Mouse (Mus musculus) cerebellum, adult 2 months (tissue): ENCODE measurements around the gene Pla2g10. TPM values are rescaled to one million over a fixed set of nuclear protein-coding genes. Genes with fewer than 3 reads are reported as not detected.
"Not testable (repeated sequence)": the region's sequence is repeated elsewhere in the genome, so short reads cannot be mapped to it uniquely, and the experiment has no call there.

Experiments
- DNase-seq, 2 experiments: peaks; one replicate each; pipeline ENCODE4 v3.0.0; 2021
- H3K27ac ChIP-seq: fragments of 200-500 bp; 2 replicates; pipeline ENCODE4 v1.5.1; 2012; ENCODE audit warnings: low read length, control low read depth, inconsistent platforms; ENCODE audit not compliant: insufficient read depth
- H3K27me3 ChIP-seq: fragments of 200-500 bp; 2 replicates; pipeline ENCODE4 v1.6.1; 2012; ENCODE audit warnings: inconsistent platforms, mild to moderate bottlenecking, low read length, moderate library complexity; ENCODE audit not compliant: control insufficient read depth, insufficient read depth
- H3K4me1 ChIP-seq: fragments of 200-500 bp; 2 replicates; pipeline ENCODE4 v1.6.1; 2011; ENCODE audit warnings: low read length; ENCODE audit not compliant: control insufficient read depth, insufficient read depth
- H3K4me3 ChIP-seq: fragments of 200-500 bp; replicated peaks from 2 replicates; pipeline ENCODE3; 2011; ENCODE audit warnings: mild to moderate bottlenecking, low read depth, low read length, control low read depth; ENCODE audit not compliant: insufficient read depth
- CTCF ChIP-seq: fragments of 200-500 bp; IDR thresholded peaks from 2 replicates; pipeline ENCODE4 v1.5.1; 2011; ENCODE audit warnings: low read depth, mild to moderate bottlenecking, control low read depth, low read length, moderate library complexity, borderline replicate concordance; ENCODE audit not compliant: insufficient read depth
- POLR2A ChIP-seq: fragments of 200-500 bp; IDR thresholded peaks from 2 replicates; pipeline ENCODE4 v1.6.1; 2011; ENCODE audit warnings: low read length, control low read depth, borderline replicate concordance; ENCODE audit not compliant: insufficient read depth
- WGBS: fragments of 180-500 bp; shearing (Covaris S2); methylation state at CpG from one replicate; pipeline ENCODE4 v1.1.7; 2018; 5-methylcytosine and 5-hydroxymethylcytosine counted together
- polyA plus RNA-seq: library from polyadenylated mRNA; depleted of rRNA; stranded (reverse); fragments of >200 nt; gene quantifications from 2 replicates; pipeline ENCODE4 v1.2.3, GENCODE M21; 2012

Pla2g10 gene
- polyA plus RNA-seq, 1 experiment, result not detected

DNA sequence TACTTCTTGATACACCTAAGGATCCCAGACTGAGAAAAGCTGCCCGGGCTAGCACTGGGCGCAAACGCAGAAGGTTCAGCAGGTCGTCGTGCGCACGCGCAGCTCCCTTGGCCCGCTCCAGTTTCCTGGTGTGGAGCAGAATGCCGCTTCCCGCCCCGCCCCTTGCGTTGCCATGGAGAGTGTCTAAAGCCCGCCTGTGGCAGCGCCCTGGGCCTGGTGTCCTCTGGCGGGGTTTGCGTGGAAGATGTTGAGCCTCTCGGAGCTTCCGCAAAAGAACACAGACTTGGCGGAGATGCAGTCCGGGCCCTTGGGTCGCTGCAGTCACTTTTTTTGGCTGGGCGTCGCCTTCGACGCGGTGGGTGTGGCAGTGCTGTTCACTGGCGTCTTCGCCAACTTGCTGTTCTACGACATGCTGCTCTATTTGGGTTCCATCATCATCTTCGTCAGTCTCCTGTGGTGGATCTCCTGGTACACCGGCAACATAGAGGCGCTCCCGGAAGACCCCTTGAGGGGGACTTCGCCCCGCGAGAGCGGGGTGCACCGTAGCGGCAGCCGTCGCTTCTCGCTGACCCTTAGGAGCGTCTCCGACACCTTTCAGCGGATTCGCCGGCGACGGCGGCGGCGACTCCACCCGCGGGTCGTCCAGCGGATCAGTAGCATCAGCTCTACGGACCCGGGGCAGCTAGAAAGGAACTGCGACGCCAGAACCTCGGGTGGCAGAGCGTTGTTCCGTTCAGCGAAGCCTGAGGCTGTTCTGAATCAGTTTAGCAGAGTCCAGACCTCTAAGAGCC is 23.8 kb upstream of the Pla2g10 start:
- peak overlapping the region; percentile 76 for H3K4me3 ChIP-seq
- peak; percentile 42; the same call in 1 of the 2 replicates for TF ChIP-seq POLR2A
- no peak for TF ChIP-seq CTCF
- H3K4me1 ChIP-seq, result no peaks in the 10 kb centered on the region
- no peaks in the 10 kb centered on the region for H3K27me3 ChIP-seq
- no peak overlapping the region for H3K27ac ChIP-seq
- WGBS, result under 1% methylated on average over 65 of the region's 65 CpGs
- peak; percentile 93 to 94 for DNase-seq

DNA sequence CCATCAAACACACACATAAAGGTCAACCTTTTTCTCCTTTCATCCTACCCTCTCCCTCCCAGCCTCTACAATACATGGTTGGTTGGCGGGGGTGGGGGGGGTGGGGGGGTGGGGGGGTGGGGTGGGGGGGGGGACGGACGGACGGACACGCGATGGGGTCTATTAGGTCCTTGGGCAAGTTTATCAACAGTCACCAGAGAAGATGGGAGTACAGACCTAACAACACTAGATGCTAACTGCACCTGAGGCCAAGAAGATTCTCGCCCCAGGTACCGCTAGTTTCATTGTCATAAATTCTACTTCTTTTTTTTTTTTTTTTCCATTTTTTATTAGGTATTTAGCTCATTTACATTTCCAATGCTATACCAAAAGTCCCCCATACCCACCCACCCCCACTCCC is 23.2 kb upstream of the Pla2g10 start:
- H3K4me3 ChIP-seq, result peak overlapping the region; percentile 76
- no peak overlapping the region for H3K27ac ChIP-seq
- no peaks in the 10 kb centered on the region for H3K4me1 ChIP-seq
- no peak for DNase-seq
- WGBS, result 24% methylated on average over 8 of the region's 8 CpGs
- no peaks in the 10 kb centered on the region for H3K27me3 ChIP-seq
- TF ChIP-seq CTCF (no peak), POLR2A (no peak)

DNA sequence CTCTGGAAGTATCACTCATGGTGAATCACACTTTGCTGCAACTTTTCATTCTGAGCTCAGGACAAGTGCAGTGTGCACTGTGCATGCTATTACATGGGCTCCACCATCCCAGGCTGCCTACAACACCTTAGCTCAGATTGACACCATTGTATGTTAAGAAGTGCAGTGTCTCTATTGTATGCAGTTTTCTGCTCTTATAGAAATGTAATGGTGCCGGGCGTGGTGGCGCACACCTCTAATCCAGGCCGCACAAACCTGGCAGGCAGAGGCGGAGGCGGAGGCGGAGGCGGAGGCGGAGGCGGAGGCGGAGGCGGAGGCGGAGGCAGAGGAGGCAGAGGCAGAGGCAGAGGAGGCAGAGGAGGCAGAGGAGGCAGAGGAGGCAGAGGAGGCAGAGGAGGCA is 19.8 kb upstream of the Pla2g10 start:
- WGBS, result 94% methylated on average over 13 of the region's 13 CpGs
- no peak for DNase-seq
- no peaks in the 10 kb centered on the region; the same call in 1 of the 2 replicates for H3K27me3 ChIP-seq
- no peak for TF ChIP-seq POLR2A
- no peak for TF ChIP-seq CTCF
- no peak overlapping the region for H3K4me3 ChIP-seq
- H3K27ac ChIP-seq, result no peak overlapping the region
- no peaks in the 10 kb centered on the region for H3K4me1 ChIP-seq

DNA sequence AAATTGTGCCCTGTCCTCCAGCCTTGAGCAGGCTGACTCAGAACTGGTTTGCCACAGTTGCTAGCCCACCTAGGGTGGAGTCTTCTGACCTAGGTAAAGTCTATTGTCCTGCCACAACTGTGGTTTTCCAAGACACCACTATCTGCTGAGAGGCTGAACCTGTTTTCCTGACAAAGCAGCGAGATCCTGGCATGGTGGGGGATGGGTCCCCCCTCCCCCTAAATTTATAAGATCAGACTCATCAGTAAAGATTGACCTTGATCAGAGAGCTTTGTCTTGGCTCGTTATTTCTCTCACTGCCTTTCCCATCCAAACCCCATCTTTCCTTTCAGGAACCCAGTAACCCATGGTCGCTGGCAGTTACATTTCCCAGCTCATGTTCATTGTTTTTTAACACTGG is 19.2 kb upstream of the Pla2g10 start:
- WGBS, result 54% methylated on average over 3 of the region's 3 CpGs
- no peak for DNase-seq
- TF ChIP-seq CTCF, result no peak
- no peak for TF ChIP-seq POLR2A
- H3K27ac ChIP-seq, result no peak overlapping the region
- no peak overlapping the region for H3K4me3 ChIP-seq
- no peaks in the 10 kb centered on the region for H3K4me1 ChIP-seq
- no peaks in the 10 kb centered on the region; the same call in 1 of the 2 replicates for H3K27me3 ChIP-seq

DNA sequence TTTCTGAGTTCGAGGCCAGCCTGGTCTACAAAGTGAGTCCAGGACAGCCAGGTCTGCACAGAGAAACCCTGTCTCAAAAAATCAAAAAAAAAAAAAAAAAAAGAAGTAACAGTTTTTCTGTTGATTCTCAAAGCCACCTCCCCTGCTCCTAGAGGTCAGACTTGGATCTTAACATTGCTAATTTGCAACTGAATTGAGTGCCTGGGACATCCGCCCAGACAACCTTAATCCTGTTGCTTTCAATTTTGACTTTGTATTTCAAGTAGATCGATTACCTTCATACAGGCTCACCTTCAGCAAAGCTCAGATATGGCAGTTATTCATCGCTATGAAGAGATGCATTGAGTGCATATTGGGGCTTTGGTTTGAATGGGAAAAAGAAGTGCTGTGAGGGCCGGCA is 18.5 kb upstream of the Pla2g10 start:
- Histone ChIP-seq H3K27me3 (no peaks in the 10 kb centered on the region; the same call in 1 of the 2 replicates), H3K4me1 (no peaks in the 10 kb centered on the region), H3K4me3 (no peak overlapping the region), H3K27ac (no peak overlapping the region)
- 55% methylated on average over 5 of the region's 5 CpGs for WGBS
- DNase-seq, result no peak
- no peak for TF ChIP-seq CTCF
- TF ChIP-seq POLR2A, result no peak

DNA sequence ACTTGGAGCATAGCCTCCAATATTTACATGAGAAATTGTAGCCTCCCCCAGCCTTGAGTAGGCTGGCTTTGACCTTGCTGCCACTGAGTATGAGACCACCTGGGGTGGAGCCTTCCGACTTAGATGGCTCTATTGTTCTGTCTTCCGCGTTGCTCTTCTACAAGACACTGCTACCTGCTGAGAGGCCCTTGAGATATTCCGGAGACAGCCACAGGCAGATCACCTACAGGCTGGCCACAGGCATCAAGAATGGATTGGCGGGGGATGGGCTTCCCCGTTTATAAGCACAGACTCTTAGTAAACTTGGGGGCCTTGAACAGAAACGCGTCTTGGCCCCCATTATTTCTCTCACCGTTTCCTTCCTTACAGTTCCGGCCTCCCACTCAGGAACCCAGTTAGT is 18.0 kb upstream of the Pla2g10 start:
- WGBS, result 15% methylated on average over 10 of the region's 10 CpGs
- DNase-seq, H3K27ac ChIP-seq, H3K27me3 ChIP-seq, H3K4me3 ChIP-seq, H3K4me1 ChIP-seq: not testable (repeated sequence)

DNA sequence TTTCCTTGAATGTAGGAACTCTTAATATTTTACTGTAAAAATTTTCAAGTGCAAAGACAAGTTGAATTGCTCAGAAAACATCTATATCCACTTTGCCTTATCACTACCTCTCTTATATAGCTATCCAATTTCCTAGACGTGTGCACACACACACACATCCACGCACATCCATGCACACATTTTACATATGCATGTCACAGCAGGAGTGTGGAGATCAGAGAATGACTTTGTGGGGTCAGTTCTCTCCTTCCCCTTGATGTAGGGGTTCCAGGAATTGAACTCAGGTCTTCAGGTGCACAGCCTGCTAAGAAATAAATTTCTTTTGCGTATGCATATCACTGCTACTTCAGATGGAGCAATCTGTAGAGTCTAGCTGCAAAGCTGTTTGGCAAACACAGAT is 17.3 kb upstream of the Pla2g10 start:
- no peak overlapping the region for H3K27ac ChIP-seq
- 38% methylated on average over 3 of the region's 3 CpGs for WGBS
- no peaks in the 10 kb centered on the region; the same call in 1 of the 2 replicates for H3K27me3 ChIP-seq
- DNase-seq, result no peak
- TF ChIP-seq CTCF (no peak), POLR2A (no peak)
- no peaks in the 10 kb centered on the region for H3K4me1 ChIP-seq
- no peak overlapping the region for H3K4me3 ChIP-seq

DNA sequence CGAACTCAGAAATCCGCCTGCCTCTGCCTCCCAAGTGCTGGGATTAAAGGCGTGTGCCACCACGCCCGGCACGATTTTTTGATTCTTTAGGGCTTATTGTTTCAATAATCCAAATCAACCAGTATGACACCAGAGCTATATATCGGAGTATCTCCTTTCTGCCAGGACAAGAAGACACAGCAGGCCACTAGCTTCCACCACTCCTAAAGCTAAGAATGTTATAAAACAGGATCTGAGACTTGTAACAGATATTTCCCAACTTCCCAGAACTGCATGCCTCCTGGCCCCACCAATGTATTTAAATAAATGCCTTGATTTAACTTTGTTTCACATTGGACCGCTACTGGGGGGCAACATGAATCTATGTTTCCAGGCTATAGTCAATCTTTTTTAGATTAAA is 16.9 kb upstream of the Pla2g10 start:
- Histone ChIP-seq H3K4me1 (no peaks in the 10 kb centered on the region), H3K4me3 (no peak overlapping the region), H3K27me3 (no peaks in the 10 kb centered on the region; the same call in 1 of the 2 replicates), H3K27ac (no peak overlapping the region)
- no peak for TF ChIP-seq POLR2A
- TF ChIP-seq CTCF, result no peak
- no peak for DNase-seq
- 94% methylated on average over 8 of the region's 8 CpGs for WGBS
